Mouse (Mus musculus): ENCODE results near the gene Ankrd13d. TPM values are rescaled to one million over a fixed set of nuclear protein-coding genes. Genes with fewer than 3 reads are reported as not detected.

The Ankrd13d gene
- total RNA-seq, 4 experiments from 2014 or later: 4.3 to 10.6 (median 6.8) TPM

DNA sequence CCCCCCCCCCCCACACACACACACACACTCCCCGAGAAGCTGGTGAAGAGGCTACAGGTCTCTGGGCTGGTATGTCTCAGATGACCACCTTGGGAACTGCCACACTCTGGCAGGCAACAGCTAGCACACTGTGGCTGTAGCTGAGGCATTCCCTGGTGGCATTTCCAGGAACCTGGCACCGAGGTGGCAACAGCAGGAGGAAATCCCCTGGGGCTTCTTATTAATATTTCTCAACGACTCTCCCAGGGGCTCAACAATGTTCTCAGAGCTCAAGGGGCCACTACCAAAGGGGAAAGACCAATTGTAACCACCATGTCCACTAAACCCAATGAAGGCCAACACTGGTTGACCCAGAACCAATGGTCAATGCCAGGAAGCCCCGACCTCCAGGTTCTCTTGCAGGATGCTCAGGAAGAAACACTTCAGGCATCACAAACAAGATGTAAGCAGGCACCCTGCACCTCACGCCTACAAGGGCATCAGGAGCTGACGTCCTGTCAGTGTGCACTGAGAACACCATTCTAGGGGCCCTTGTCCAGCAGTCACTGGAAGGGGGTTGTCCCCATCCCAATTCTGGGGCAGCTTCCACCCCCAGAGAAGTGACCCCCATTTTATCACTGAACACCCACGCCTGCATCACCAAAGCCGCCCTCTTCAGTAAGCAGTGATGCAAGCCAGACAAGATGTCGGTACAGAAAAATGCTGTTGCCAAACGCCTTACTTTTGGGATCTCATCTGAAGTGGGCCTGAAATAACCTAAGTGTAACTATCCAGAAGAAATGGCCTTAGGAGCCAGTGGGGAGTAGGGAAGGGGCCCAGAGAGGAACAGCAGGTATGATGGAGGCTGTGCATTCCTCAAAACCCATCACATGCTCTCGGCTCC, 18.2 kb upstream of the Ankrd13d start:
- DNase-seq: no peak

DNA sequence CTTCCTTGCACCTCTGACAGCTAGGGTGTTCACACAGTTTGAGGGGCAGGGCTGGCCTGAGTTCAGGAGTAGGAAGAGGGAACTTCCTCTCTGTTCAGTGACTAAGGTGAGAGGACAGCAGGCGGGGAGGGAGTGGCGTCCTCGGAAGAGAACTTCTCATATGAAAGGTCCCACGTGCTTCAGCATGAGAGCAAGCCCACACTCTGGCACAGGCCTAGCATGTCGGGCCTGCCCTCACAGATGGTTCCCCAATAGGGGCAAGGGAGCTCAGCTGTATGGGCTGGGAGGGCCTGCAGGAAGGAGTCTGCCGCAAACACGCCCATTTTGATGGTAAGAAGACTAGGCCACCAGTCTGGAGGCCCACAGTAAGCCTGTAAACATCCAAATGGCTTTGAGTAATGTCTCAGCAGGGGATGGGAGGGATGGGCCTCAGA, 17.4 kb upstream of the Ankrd13d start:
- no peak for DNase-seq

DNA sequence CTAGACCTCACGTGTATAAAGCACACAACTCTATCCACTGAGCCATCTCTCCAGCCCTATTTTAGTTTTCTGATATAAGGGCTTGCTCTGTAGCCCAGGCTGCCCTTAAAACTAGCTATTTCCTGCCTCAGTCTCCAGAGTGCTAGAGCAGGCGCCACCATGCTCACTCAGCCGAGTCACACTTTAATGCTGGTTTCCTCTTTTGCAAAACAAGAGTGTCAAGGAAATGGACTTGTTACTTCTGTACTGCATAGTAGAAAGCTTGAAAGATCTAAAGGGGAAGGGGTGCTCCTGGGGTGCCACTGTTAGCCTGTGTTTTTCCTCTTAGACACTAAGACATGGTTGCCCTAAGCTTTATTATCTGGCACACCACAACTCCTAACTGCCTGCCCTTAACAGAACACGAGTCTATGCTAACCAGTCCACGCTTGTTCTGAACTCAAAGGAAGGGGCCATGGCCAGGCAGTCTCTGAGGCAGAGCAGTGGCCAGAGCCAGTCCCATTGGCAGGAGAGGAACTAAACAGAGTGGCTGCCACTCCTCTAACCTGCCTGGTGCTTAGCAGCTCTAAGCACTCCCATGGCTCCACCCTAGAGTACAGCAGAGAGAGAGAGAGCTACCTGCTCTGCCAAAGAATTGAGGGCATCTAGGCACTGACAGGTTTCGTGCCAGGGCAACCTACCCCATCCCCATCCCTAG, 16.8 kb upstream of the Ankrd13d start:
- DNase-seq: no peak

DNA sequence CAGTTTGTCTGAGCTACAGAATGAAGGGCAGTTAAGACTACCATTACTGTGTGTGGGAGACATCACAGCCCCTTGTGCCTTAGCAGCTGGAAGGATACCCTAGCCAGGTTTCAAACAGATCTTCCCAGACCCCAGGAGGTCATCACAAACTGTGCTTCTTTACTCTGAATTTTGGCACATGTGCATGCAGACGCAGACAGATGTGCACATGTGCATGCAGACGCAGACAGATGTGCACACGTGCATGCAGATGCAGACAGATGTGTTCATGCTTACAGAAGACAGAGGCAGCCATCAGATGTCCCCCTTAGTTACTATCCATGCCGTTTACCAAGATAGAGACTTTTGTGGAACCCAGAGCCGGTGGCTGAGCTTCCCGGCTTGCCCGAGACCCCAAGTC, 16.2 kb upstream of the Ankrd13d start:
- DNase-seq: no peak

DNA sequence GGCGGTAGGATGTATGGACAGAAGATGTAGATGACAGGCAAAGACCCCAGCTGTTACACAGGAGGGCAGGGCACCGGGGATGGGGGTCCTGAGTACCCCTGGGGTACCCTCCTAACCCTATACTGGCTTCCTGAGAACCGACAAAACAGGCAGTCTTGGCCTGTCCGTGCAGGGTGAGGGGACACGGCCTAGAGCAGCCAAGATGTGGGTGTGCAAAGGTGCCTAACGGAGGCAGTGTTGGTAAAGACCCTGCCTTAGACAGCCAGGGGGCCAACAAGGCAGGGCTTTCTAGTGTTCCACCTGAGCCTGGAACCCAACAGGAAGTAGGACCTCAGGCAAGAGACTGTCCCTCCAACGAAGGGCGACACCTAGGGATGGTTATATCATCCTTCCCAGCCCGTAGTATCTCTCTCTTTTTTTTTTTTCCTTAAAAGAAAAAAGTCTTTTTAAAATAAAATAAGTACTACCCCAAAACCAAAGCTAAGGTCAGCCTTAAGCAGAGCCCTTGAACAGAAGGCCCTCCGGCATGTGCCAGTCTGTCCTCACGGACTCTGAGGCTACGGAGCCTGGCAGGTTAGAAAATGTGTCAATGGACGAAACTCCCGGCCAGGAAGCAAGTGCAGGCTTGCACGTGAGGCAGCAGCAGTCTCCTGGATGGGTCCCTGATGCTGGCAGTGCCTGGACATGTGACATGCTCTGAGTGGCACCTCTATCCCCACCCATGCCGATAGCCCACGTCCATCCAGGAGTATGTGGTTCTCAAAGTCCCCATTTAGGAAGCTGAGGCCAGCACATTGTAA, 15.6 kb upstream of the Ankrd13d start:
- no peak for DNase-seq

DNA sequence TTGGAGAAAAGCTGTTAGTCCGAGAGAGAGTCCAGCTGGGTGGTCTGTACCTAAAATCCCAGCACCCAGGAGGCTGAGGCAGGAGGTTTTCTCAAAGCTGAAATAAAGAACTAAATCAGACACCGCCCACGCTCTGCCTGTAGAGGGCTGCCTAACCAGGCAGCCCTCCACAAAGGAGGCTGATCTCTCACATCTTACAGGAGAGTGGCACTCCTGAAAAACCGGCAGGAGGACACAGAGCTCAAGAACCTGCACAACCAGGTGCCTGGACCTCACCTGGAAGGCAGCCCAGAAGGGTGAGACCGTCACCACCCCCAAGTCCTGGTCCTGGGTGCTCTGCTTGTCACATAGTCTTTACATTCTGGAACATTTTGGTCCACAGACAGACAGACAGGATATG, 14.9 kb upstream of the Ankrd13d start:
- DNase-seq: no peak

DNA sequence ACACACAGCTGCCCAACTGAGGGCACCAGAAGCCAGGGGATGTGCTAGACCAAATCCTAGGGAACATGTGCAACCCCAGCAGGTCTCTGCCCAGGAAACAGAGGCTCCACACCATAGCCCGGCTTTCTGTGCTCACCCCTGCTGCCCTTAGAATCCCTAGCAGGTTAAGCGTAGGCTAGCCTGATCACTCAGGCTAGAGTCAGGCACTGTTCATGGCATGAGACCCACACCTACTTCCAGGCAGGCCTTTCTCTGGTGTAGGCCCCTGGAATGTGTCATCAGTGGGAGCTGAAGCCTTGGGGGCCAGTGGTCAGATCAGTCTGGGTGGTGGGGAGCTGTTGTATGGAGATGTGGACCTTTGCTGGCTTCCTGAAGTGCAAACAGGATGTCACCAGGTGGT, 13.7 kb upstream of the Ankrd13d start:
- DNase-seq: no peak

DNA sequence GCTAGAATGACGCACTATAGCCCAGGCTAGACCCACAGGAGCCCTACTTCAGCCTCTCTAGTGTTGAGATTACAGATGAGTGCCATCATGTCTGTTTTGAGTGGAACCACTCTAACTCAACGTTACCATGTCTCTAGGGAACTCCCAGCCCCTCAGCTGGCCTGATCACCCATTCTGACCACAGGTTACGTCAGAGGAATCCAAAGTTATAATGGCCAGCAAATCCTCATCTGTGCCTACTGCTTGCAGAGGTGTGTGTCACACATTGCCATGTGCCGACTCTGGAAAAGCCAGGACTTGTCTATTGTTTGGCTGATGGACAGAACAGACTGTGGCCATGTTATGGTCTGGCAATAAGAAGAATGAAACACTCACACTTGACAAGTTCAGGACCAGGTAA, 12.5 kb upstream of the Ankrd13d start:
- no peak for DNase-seq

DNA sequence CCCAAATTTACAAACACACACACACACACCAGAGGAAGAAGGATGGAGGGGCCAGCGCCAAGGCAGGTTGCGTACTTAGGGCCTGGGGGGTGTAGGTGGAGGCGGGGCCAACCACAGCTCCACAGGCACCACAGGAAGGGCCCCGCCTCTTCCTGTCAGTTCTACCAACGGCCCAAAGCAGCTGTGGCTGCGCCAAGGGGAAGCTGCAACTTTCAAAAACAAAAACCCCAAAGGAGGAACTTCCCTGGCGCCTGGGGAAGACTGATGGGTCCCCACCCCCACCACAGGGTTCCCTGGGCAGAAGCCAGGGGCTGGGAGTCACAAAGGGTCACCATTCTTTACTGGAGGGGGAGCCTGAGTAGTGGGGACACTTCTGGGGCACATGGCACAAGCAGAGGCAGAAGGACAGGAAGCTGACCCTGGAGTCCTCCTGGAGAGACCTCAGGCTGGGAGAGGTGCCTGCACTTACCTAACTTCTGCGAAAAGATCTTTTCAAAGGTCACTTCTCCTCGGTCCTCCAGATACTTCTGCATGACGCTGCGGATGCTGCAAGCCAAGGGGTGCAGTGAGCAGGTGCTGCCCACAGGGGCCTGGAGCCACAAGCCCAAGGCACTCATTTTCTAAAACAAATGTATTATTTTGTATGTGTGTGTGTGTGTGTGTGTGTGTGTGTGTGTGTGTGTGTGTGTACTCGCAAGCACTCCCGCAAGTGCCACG, 11.6 kb upstream of the Ankrd13d start:
- peak; percentile 66 for DNase-seq

DNA sequence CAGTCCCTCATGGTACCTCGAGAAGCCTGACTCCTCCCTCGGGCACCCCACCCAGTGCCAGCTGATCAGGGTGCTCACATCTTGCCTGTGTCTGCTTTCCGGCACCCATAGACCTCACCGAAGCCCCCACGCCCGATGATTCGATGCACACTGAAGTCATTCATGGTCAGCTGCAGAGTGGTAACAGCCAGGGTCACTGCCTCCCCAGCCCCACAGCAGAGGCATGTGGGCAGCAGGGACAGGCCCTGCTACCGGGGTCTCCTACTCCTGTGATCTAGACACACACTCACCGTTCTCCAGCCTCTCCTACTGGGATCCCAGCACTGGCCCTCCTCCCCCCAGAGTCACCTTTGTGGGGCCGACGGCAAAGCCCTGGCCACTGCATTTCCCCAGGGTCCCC, 8.2 kb upstream of the Ankrd13d start:
- DNase-seq: no peak

DNA sequence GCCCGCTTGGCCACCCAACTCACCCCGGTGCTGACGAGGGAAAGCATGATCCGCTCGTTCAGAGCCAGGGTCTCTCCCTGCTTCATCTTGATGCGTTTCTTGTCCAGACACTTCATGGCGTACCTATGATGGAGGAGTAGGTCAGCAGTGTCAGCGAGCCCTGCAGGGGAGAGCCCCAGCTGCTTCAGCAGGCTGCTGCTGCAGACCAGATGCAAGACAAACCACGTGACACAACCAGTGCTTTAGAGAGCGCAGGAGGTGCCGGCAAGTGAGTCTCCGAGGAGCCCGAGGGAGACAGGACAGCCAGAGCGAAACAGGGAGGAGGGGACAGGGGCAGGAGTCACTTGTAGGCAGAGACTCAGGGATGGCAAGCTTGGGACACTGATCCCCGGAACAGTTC, 7.8 kb upstream of the Ankrd13d start:
- no peak for DNase-seq

DNA sequence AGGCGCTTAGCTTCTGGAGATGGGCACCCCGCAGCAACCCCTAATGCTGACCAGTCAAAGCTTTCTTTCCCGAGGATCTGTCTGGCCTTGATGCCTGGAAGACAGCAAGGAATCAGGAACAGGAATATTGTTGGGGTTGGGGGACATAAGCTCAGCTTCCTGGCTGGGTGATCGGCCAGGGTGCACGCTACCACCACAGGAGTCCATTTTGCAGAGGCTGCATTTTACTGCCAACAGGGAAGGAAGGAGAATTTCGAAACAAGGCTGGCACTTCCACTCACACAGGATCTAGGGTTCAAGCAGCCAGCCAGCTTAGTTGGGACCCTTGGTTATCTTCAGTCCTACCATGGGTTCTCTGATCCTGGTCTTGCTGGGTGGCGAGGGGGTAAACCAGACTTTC, 716 bp upstream of the Ankrd13d start:
- no peak for DNase-seq

DNA sequence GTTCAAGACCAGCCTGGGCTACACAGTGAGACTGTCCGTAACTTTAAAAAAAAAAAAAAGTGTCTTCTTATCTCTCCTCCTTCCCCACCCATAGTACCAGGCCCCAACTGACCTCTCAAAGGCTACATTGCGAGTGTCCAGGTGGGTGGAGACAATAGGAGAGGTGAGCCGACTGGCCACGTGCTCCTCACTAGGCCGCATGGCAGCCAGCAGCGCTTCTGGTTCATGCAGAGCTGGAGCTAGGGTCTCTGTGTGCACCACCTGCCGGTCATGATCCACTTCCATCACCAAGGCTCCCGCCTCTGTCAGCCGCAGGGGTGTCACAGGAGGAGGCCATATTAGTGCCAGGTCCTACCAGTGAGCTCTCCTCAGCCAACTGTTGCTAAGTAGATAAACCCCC, 2.5 kb downstream of the Ankrd13d start:
- no peak for DNase-seq

DNA sequence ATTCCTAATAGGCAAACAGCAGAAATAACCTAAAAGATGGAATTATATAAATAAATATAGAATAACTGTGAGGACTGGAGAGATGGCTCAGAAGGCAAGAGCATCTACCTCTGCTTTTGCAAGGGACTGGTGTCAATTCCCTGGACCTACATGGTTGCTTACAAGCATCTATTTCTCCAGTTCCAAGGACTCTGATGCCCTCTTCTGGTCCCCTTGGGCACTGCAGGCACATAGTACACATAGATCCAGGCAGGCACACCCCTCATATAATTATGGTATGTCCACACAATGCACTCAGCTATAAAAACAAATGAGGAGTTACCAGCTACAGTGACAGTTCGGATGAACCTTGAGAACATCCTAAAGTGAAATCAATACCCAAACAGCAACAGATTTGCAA, 3.5 kb downstream of the Ankrd13d start:
- DNase-seq: no peak

DNA sequence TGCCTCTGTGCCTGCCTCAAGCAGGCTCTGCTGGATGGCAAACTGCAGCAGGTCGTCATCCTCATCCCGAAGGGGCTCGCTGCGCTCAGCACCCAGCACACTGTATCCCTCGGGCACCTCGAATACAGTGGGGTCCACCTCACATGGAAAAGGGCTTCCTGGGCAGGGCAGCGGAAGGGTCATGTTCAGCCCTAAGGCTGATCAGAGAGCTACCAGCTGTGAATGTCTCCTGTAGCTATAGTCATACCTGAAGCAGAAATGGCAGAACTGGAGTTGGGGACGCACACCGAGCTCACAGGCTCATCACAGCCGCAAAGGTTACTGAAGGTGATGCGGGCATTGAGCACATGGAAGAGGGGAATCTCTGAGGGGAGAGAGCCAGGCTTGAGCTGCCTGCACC, 12.0 kb downstream of the Ankrd13d start:
- DNase-seq: no peak

DNA sequence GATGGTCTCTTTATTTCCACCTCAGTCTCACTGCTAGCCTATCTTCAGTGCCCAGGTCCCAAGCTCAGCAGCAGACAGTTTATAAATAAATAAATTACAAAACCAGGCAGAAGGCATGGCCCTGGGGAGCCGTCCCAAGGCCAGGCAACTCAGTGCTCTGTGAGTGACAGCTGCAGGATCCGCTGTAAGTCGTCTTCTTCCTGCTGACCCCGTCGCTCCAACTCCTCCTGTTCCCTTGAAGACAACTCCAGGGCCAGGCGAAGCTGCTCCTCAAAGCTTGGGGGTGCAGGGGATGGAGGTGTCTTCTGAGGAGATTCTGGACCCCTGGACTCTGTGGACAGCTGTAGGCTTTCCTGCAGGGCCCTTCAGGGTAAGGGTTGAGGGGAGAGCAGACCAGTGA, 12.8 kb downstream of the Ankrd13d start:
- peak; percentile 51 for DNase-seq

DNA sequence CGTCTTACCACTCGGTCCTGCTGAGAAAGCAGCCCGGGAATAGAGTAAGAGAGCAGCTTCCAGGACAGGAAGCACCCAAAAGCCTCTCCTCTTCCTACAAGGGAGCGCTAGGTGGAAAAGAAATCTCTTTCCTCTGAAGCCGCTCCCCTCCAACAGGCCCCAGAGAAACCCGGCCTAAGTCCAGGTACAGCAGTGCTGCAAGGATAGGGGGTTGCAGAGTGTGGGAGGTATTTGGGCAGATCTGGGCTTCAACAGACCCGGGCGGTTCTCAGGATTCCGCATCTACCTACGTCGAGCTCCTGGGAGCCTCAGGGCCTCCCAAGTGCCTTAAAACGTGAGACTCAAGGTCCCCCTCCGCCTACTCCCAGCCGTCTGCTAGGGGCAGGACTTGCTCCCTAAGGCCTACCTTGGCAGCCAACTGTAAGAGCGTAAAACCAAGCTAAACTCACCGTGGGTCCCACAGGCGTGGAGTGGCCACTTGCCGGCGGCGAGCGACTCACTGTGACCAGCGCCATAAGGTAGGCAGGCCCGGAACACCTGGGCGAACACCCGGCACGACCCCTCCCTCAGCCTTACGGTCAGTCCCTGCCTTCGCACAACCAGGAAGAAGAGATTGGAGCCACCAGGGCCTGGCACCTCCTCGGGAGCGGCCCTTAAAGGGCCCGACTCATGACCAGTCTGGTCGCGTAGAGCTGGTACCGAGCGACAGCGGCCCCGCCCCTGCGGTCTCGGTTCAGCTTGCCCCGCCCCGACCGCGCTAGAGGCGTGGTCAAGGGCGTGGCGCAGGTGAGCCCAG, 14.2 kb downstream of the Ankrd13d start, which contains the start of gene Ssh3:
Gene Ssh3 (minus strand): TSS at position 615 of the 796 bp plus-strand sequence.
- DNase-seq: peak; percentile 78

DNA sequence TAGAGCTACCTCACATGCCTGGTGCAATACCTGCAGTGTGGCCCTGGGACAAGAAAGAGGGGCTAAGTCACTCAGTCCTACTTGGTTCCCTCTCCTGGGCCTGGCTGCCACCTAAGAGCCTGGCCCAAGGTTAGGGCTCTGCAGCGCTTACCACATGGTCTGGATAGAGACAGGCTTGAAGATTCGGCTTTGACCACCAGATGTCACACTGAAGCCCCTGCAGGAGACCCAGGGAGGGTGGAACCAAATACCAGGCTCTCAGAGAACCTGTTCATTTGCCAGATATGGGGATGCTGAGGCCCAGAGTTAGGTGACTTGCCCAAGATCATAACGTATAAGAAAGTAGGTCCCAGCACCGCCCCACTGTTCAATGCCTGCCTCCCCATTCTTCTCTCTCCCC, 17.0 kb downstream of the Ankrd13d start:
- DNase-seq: no peak

DNA sequence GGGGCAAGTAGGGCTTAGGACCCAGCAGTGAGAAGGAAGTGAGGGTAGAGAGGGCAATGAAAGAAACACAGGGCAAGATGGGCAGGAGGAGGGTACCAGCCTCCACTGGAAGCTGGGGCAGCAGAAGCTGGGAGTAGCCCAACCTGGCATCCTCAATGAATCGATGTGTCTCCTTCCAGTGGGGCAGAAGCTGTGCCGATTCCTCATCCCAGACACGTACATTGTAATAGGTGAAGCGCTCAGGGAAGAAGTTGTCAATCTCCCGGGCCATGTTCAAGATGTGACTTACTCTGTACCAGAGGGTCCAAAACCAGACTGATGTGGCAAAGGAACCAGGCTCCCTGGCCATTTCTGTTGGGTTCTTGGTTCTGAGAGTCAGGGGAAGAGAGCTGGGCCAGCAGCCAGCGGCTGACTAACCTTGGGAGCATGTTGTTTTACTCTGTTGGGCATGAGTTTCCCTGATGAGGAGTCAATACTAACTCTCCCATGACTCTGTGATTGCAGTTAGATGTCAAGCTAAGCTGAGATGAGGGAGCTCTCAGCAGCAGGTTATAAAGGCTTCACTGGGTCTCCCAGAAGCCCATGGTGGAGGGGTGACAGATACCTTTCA, 18.7 kb downstream of the Ankrd13d start:
- DNase-seq: no peak

DNA sequence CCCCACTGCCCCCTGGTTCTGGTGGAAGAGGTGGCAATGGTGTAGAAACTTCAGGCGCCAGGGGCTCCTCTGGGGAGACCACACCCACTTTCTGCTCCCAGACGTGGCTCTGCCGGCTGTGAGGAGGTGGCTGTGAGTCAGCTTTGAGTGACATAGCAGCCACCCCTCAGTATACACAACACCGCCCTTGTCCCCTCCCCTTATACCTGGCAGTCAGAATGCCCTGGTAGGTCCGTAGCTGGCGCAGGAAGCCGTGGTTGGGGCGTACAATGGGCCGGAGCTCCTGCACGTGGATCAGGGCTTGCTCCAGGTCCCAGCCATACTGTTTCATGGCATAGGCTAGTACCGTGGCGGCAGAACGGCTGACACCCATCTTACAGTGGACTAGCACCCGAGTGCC, 19.2 kb downstream of the Ankrd13d start:
- DNase-seq: no peak

DNA sequence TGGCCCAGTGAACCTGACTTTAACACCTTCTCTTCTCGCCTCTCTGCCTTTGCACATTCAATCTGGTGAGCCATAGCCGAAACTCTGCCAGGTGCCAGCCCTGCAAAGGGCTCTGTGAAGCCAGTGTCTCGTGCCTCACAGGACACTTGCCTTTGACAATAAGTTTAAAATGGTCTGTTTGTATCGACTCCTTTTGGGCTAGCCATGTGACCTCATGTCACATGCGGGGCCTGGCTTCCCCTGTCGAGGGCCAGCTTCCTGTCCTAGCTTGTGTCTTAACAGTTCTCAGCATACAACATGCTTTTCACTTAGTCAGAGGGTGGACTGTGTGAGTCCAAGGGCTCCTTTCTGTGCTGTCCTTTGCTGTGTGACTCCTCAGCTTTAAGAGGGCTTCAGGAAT, 20.2 kb downstream of the Ankrd13d start:
- no peak for DNase-seq

Measured in adrenal gland, adult 8-10 months (tissue).